Mouse (Mus musculus) cortical plate, adult 2 months (tissue): ENCODE results near the gene Ppil6. TPM values are rescaled to one million over a fixed set of nuclear protein-coding genes. Genes with fewer than 3 reads are reported as not detected.
"Not testable (repeated sequence)": the region's sequence is repeated elsewhere in the genome, so short reads cannot be mapped to it uniquely, and the experiment has no call there.

Experiments
- H3K27ac ChIP-seq: fragments of 200-500 bp; 2 replicates; pipeline ENCODE4 v1.5.1; 2012; ENCODE audit warnings: low read length, control low read depth, inconsistent platforms; ENCODE audit not compliant: insufficient read depth
- H3K4me1 ChIP-seq: fragments of 200-500 bp; 2 replicates; pipeline ENCODE4 v1.6.1; 2011; ENCODE audit warnings: low read length; ENCODE audit not compliant: control insufficient read depth, insufficient read depth
- H3K4me3 ChIP-seq: fragments of 200-500 bp; 2 replicates; pipeline ENCODE4 v1.5.1; 2011; ENCODE audit warnings: mild to moderate bottlenecking, low read length, control low read depth; ENCODE audit not compliant: insufficient read depth
- CTCF ChIP-seq: fragments of 200-500 bp; IDR thresholded peaks from 2 replicates; pipeline ENCODE4 v1.5.1; 2011; ENCODE audit warnings: mild to moderate bottlenecking, control low read depth, low read length; ENCODE audit not compliant: insufficient read depth; ENCODE audit errors: extremely low read depth
- POLR2A ChIP-seq: fragments of 200-500 bp; IDR thresholded peaks from 2 replicates; pipeline ENCODE4 v1.6.1; 2011; ENCODE audit warnings: mild to moderate bottlenecking, low read length, control low read depth; ENCODE audit not compliant: insufficient read depth; ENCODE audit errors: extremely low read depth
- polyA plus RNA-seq: library from polyadenylated mRNA; depleted of rRNA; stranded (reverse); fragments of >200 nt; gene quantifications from 2 replicates; pipeline ENCODE4 v1.2.3, GENCODE M21; 2012

Gene Ppil6
- polyA plus RNA-seq, 1 experiment: 5.2 TPM

DNA sequence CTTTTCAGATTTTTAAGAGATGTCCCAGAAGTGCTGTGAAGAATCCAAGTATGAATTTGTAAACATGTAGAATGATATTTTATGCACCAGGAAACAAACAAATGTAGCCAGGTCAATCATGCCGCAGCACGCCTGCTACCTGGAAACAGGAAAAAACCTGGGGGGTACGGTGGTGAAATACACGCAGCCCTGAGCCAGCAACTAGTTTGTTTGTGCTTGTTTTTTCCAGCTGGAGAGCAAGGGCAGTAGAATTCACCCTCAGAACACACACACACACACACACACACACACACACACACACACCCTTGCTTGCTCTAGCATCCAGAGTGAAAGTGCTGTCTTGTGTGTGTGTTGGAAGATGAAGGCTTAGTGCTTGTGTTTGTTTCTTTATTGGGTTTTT lies 872 bp downstream of the Ppil6 start:
- Histone ChIP-seq H3K27ac (no peak overlapping the region), H3K4me3 (peak overlapping the region; percentile 88), H3K4me1 (no peaks in the 10 kb centered on the region)
- no peak for TF ChIP-seq POLR2A
- TF ChIP-seq CTCF: no peak

DNA sequence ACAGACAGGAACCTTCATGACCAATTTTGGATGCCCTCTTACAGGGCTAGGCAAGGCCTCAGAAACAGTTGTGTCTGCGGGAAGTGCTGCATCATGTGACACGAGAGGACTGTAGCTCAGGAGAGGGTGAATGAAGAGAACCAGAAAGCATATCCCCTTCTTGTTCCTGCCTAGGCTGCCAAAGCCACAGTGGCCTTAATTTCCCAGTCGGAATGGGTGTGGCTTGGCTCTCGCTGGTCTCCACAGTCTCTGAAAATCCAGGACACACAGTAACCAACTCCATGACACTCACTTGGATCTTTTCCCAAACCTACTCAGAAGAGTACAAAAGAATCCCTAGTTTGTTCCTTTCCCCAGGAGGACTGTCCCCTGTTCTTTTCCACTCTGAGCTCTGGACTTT lies 10.7 kb downstream of the Ppil6 start:
- H3K27ac ChIP-seq: no peak overlapping the region
- H3K4me3 ChIP-seq: no peak overlapping the region
- no peaks in the 10 kb centered on the region for H3K4me1 ChIP-seq
- TF ChIP-seq POLR2A (no peak), CTCF (no peak)

DNA sequence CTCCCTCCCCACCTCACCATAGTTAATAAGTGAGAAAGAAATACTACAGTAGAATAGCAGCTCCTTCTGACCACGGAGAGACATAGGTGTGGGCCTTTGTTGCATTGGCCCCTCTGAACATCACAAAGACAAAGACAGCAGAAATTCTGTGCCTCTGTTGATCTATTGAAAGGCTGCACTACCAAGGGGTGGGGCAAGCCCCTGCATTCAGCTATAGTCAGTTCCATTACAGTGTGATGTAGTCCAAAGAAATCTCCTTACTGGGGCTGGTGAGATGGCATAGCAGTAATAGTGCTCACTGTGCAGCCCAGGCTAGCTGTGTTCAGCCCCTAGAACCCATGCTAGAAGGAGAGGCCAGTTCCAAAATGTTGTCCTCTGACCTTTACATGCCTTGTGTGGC lies 14.8 kb downstream of the Ppil6 start:
- TF ChIP-seq CTCF: no peak
- H3K4me3 ChIP-seq: no peak overlapping the region
- no peaks in the 10 kb centered on the region for H3K4me1 ChIP-seq
- no peak overlapping the region for H3K27ac ChIP-seq

DNA sequence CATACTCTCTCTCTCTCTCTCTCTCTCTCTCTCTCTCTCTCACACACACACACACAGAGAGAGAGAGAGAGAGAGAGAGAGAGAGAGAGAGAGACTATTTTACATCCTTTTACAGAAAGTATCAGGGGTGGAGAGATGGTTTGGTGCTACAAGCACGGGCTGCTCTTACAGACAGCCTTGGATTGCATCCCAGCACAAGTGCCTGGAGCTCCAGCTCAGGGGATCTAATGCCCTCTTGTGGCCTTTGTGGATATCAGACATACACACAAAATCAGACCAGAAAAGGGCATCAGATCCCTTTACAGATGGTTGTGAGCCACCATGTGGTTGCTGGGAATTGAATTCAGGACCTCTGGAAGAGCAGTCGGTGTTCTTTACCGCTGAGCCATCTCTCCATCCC lies 15.2 kb downstream of the Ppil6 start:
- H3K4me1 ChIP-seq, H3K27ac ChIP-seq, H3K4me3 ChIP-seq: not testable (repeated sequence)
- peak; percentile 76 for TF ChIP-seq CTCF

DNA sequence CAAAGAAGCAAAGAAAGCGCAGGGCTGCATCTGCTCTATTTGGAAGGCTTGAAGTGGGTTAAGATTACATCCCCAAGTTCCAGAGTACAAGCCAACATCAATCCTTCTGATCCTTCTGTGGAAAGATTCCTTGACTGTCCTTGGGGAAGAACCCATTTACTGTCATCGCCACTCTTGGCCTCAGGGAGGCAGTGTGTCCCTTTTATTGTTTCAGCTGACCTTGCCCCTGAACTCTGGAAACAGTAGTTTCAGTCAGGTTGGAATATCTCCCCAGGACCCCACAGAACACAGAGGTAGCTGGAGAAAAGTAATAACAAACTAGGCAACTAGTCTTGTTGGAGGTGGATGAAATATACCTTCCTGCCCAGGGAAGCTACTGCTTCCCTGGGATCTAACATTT lies 18.9 kb downstream of the Ppil6 start:
- H3K4me1 ChIP-seq: no peaks in the 10 kb centered on the region
- H3K27ac ChIP-seq: no peak overlapping the region
- no peak overlapping the region for H3K4me3 ChIP-seq
- no peak for TF ChIP-seq POLR2A
- TF ChIP-seq CTCF: peak; percentile 64

DNA sequence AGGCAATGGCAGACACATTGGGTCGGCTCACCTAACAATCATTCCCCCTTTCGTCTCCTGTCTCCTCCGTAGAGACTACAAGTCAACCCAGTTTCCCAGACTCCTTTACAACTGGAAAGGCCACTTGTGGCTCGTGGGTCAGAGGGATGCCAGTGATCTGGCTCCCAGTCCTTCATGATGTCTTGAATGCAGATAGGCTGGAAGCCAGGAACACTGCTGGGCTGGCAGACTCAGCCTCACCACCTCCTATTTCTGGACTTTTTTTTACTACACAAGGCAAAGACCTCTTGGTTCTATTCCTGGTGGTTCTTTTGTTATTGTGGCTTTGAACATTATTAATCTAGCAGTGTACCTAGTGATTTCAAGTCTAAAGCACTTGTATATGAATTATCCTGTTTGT lies 24.1 kb downstream of the Ppil6 start:
- H3K4me3 ChIP-seq: no peak overlapping the region
- no peak overlapping the region for H3K27ac ChIP-seq
- no peaks in the 10 kb centered on the region for H3K4me1 ChIP-seq
- TF ChIP-seq POLR2A: no peak
- TF ChIP-seq CTCF: no peak

DNA sequence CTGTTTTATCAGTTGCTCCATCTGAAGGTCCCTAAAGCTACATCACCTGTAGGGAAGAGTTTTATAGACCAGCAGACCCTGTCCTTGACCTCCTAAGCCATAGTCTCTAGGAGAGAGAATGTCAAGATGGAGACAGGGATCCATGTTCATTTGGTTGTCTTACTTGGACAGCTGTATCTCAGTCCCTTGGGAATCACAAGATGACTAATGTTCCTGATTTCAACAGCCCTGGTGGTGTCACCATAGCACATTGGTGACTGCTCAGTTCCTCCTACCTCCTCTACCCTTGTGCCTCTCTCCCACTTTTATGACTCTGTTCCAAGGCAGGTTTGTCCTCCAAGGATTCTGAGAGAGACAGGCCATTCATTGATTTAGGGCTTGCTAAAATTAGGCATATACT lies 24.7 kb downstream of the Ppil6 start:
- Histone ChIP-seq H3K27ac (no peak overlapping the region), H3K4me1 (no peaks in the 10 kb centered on the region), H3K4me3 (no peak overlapping the region)
- TF ChIP-seq CTCF (no peak), POLR2A (no peak)

DNA sequence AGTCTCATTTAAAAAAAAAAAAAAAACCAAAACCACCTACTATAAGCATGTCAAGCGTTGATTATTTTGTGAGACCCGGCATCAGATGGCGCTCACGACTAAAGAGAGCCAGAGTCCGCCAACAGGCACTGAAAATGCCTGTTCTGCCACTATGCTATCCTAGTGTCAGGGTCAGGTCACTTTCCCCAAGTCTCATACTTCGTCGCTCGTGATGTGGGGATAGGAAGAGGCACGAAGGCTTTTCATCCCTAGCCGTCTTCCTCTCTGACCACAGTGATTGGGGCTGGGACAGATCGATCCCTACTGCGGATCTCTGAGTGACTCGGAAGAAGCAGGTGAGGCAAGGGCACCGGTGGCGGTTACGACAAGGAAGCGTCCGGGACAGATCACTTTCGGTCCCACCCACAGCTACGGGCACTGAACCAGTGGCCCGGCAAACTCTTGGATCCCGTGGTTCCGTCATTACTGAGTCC lies 28.3 kb downstream of the Ppil6 start:
- Histone ChIP-seq H3K27ac (peak overlapping the region; percentile 11; the same call in 1 of the 2 replicates), H3K4me1 (peaks cover 2% of the 10 kb centered on the region; the same call in 1 of the 2 replicates), H3K4me3 (peak overlapping the region; percentile 65)
- no peak for TF ChIP-seq POLR2A
- TF ChIP-seq CTCF: peak; percentile 64; the same call in 1 of the 2 replicates

DNA sequence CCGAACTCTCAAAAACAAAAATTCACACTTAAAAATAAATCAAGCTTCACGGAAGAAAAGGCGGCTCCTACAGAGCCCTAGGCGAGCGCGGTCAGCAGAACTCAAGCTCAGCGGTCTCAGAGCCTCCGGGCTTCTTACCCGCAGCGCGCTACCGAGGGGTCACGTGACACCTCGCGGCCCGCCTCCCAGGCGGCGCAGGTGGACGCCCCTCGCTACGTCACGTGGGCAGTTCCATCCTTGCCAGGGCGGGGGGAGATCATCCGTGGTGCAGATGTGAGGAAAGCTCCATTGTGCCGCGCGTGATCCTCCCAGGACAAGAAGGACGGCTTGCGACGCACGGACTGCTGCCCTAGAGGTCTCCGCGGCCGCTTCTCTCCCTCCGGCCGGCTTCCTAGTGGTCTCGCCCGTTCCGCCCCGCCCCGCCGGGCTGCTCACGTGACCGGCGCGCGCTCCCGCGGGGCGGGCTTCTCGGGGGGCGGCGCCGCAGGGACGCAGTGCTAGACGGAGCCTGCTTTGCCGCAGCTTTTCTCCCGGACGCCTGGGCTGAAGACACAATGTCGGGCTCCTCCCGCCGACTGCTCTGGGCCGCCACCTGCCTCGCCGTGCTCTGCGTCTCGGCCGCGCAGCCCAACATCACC lies 28.9 kb downstream of the Ppil6 start, which contains the start of gene Cd164:
Gene Cd164 (plus strand): TSS at position 434 of the 638 bp plus-strand sequence.
- peaks cover 2% of the 10 kb centered on the region; the same call in 1 of the 2 replicates for H3K4me1 ChIP-seq
- peak within 1 kb of the TSS; percentile 65 for H3K4me3 ChIP-seq
- TF ChIP-seq CTCF (no peak), POLR2A (peak; percentile 92)
- peak within 1 kb of the TSS; percentile 99 for H3K27ac ChIP-seq

DNA sequence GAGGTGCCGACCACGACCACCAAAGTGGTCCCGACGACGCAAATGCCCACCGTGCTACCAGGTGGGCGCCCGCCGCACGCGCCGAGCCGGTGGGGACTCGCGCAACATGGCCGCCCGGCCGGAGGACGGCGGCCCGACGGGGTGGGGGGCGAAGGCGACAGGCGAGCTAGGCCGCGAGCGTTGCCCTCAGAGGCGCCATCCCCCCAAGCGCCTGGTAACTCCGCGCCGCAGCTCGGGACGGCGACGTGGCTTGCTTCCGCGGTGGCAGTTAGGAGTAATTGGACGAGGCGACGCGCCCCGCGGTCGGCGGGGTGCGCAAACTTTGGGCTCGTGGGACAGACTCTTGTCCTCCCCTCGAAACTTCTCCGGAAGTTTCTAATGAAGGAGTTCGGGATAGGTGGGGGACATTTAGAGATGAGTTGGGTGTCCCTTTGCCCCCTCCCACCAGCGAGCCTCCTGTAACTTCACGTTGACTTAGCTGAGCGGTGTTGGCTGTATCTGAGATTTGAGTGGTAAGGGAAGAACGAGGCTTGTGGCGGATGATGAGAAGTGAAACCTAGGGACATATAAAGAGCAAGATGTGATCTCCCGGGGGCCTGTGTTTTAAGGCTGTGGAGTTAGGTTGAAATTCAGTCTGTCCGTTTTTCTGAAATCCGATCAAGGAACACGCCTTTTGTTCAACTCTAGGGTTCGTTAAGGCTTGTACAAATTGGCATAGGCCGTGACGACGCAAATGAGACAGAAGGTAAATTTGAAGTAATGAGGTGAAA lies 29.6 kb downstream of the Ppil6 start:
- TF ChIP-seq CTCF (no peak), POLR2A (no peak)
- Histone ChIP-seq H3K4me3 (peak overlapping the region; percentile 65), H3K27ac (peak overlapping the region; percentile 86), H3K4me1 (peaks cover 2% of the 10 kb centered on the region; the same call in 1 of the 2 replicates)
